Mouse (Mus musculus) limb, embryonic 13.5 days (tissue): ENCODE measurements around the gene Cox11. TPM values are rescaled to one million over a fixed set of nuclear protein-coding genes. Genes with fewer than 3 reads are reported as not detected.

Experiments used
- ATAC-seq: fragments of 200-750 bp; cut with Nextera tagmentation; 2 replicates; pipeline ENCODE4 v1.8.0; 2017; ENCODE audit warnings: low read depth, moderate number of reproducible peaks, moderate TSS enrichment; ENCODE audit not compliant: low FRiP score
- H3K27ac ChIP-seq: fragments of 300-500 bp; sonication (generic); 2 replicates; pipeline ENCODE4 v1.5.1; 2015; ENCODE audit warnings: inconsistent platforms, mild to moderate bottlenecking, moderate library complexity
- H3K27me3 ChIP-seq: fragments of 300-500 bp; sonication (generic); 2 replicates; pipeline ENCODE4 v1.6.1; 2015; ENCODE audit warnings: mild to moderate bottlenecking, inconsistent platforms
- H3K36me3 ChIP-seq: fragments of 300-500 bp; sonication (generic); 2 replicates; pipeline ENCODE4 v1.6.1; 2015; ENCODE audit warnings: inconsistent platforms, mild to moderate bottlenecking, moderate library complexity
- H3K4me1 ChIP-seq: fragments of 300-500 bp; sonication (generic); 2 replicates; pipeline ENCODE4 v1.6.1; 2015; ENCODE audit warnings: inconsistent platforms
- H3K4me2 ChIP-seq: fragments of 300-500 bp; sonication (generic); replicated peaks from 2 replicates; pipeline ENCODE4 v1.6.1; 2015; ENCODE audit warnings: inconsistent platforms, mild to moderate bottlenecking, moderate library complexity
- H3K4me3 ChIP-seq: fragments of 300-500 bp; sonication (generic); 2 replicates; pipeline ENCODE4 v1.5.1; 2015; ENCODE audit warnings: moderate library complexity, mild to moderate bottlenecking, inconsistent platforms
- H3K9ac ChIP-seq: fragments of 300-500 bp; sonication (generic); 2 replicates; pipeline ENCODE4 v1.6.1; 2015; ENCODE audit warnings: mild to moderate bottlenecking, inconsistent platforms
- H3K9me3 ChIP-seq: fragments of 300-500 bp; sonication (generic); 2 replicates; pipeline ENCODE4 v1.6.1; 2016; ENCODE audit warnings: inconsistent platforms
- WGBS: fragments of 180-500 bp; shearing (Covaris S2); methylation state at CpG from one replicate; pipeline ENCODE4 v1.1.7; 2015; 5-methylcytosine and 5-hydroxymethylcytosine counted together
- polyA plus RNA-seq: library from polyadenylated mRNA; unstranded; fragments of >200 nt; fragmentation: Nextera tagmentation; extraction: Ambion mirVana; gene quantifications from 2 replicates; pipeline ENCODE4 v1.2.1, GENCODE M21; 2015

The Cox11 gene
- polyA plus RNA-seq, 1 experiment from 2014 or later: 38.6 TPM

- Histone ChIP-seq H3K27ac (no peak within 1 kb of the TSS), H3K27me3 (peaks cover 32% of the 10 kb centered on the region)
- ATAC-seq: peak; percentile 92
Observed at GRCm38 (mm10) chr11:90687460-90688416, 49.8 kb downstream of the Cox11 start, which contains the start of gene Tom1l1. TSS of gene Tom1l1 (minus strand) at chr11:90688366.

GRCm38 (mm10) chr11:90690361-90690760, 52.4 kb downstream of the Cox11 start:
- no peak overlapping the region for H3K27ac ChIP-seq
- 47% methylated on average over 6 of the region's 6 CpGs for WGBS
- H3K4me1 ChIP-seq: peaks cover 15% of the 10 kb centered on the region
- no peak overlapping the region for H3K4me3 ChIP-seq
- no peak for ATAC-seq
- peaks cover 32% of the 10 kb centered on the region for H3K27me3 ChIP-seq
- no peak overlapping the region for H3K9ac ChIP-seq
- H3K4me2 ChIP-seq: no peak overlapping the region
- H3K36me3 ChIP-seq: no peaks in the 10 kb centered on the region
- H3K9me3 ChIP-seq: 0 out of 2 replicates have a peak, but pooled peaks cover 5% of the 10 kb centered on the region

More at GRCm38 (mm10) chr11:90687460-90688416, 49.8 kb downstream of the Cox11 start, which contains the start of gene Tom1l1:
- Histone ChIP-seq H3K9ac (peak within 1 kb of the TSS; percentile 67), H3K4me2 (peak within 1 kb of the TSS; percentile 85), H3K4me1 (peaks cover 15% of the 10 kb centered on the region), H3K4me3 (peak within 1 kb of the TSS; percentile 62), H3K36me3 (peaks cover under 1% of the 10 kb centered on the region; the same call in 1 of the 2 replicates), H3K9me3 (0 out of 2 replicates have a peak, but pooled peaks cover 5% of the 10 kb centered on the region)
- 7% methylated on average over 47 of the region's 47 CpGs for WGBS

- Histone ChIP-seq H3K27ac (no peak overlapping the region), H3K9ac (no peak overlapping the region), H3K27me3 (peaks cover 2% of the 10 kb centered on the region; the same call in 1 of the 2 replicates), H3K9me3 (0 out of 2 replicates have a peak, but pooled peaks cover 3% of the 10 kb centered on the region), H3K4me3 (no peak overlapping the region), H3K4me1 (peaks cover 2% of the 10 kb centered on the region; the same call in 1 of the 2 replicates), H3K4me2 (no peak overlapping the region), H3K36me3 (no peaks in the 10 kb centered on the region)
- 56% methylated on average over 4 of the region's 4 CpGs for WGBS
- ATAC-seq: no peak
Observed at GRCm38 (mm10) chr11:90694206-90694605, 56.2 kb downstream of the Cox11 start.

Other genes starting within 250 kb of the Cox11 start
- gene Hlf, start 247.3 kb upstream of the Cox11 start, polyA plus RNA-seq: 1.3 and 1.9 TPM in 2 replicates
- gene Stxbp4, start 89 bp upstream of the Cox11 start, polyA plus RNA-seq: 34.9 and 36.5 TPM in 2 replicates
- gene Tom1l1, start 50.2 kb downstream of the Cox11 start, polyA plus RNA-seq: 21.8 and 23.6 TPM in 2 replicates